Mouse (Mus musculus) intestine, postnatal 0 days (tissue): ENCODE measurements around the gene Ppp1r9b. TPM values are rescaled to one million over a fixed set of nuclear protein-coding genes. Genes with fewer than 3 reads are reported as not detected.

ENCODE experiments used
- ATAC-seq: fragments of 200-750 bp; cut with Nextera tagmentation; 2 replicates; pipeline ENCODE4 v1.8.0; 2017; ENCODE audit warnings: mild to moderate bottlenecking, moderate TSS enrichment, moderate library complexity
- H3K27ac ChIP-seq: fragments of 300-500 bp; sonication (generic); 2 replicates; pipeline ENCODE4 v1.5.1; 2014; ENCODE audit warnings: mild to moderate bottlenecking, low read depth, low read length, moderate library complexity
- H3K27me3 ChIP-seq: fragments of 300-500 bp; sonication (generic); replicated peaks from 2 replicates; pipeline ENCODE4 v1.6.1; 2014; ENCODE audit warnings: low read length, mixed read lengths; ENCODE audit not compliant: control insufficient read depth, insufficient read depth
- H3K36me3 ChIP-seq: fragments of 300-500 bp; sonication (generic); 2 replicates; pipeline ENCODE4 v1.6.1; 2014; ENCODE audit warnings: mild to moderate bottlenecking, moderate library complexity; ENCODE audit not compliant: control insufficient read depth, insufficient read depth
- H3K4me1 ChIP-seq: fragments of 300-500 bp; sonication (generic); replicated peaks from 2 replicates; pipeline ENCODE4 v1.6.1; 2014; ENCODE audit warnings: antibody characterized with exemption, low read length, mixed read lengths; ENCODE audit not compliant: control insufficient read depth, insufficient read depth
- H3K4me2 ChIP-seq: fragments of 300-500 bp; sonication (generic); replicated peaks from 2 replicates; pipeline ENCODE4 v1.6.1; 2014; ENCODE audit warnings: low read depth, mild to moderate bottlenecking, moderate library complexity
- H3K4me3 ChIP-seq: fragments of 300-500 bp; sonication (generic); 2 replicates; pipeline ENCODE4 v1.5.1; 2014; ENCODE audit warnings: low read depth, low read length
- H3K9ac ChIP-seq: fragments of 300-500 bp; sonication (generic); 2 replicates; pipeline ENCODE4 v1.6.1; 2014; ENCODE audit warnings: mild to moderate bottlenecking, low read depth, low read length
- H3K9me3 ChIP-seq: fragments of 300-500 bp; sonication (generic); 2 replicates; pipeline ENCODE4 v1.6.1; 2016; ENCODE audit warnings: mixed run types; ENCODE audit not compliant: control insufficient read depth
- CTCF ChIP-seq: sonication (generic); IDR thresholded peaks from 2 replicates; pipeline ENCODE4 v1.5.1; 2016; ENCODE audit warnings: low read depth, mild to moderate bottlenecking, control low read depth, antibody characterized with exemption, moderate library complexity
- WGBS: fragments of 180-500 bp; shearing (Covaris S2); extraction: QIAGEN DNeasy Blood & Tissue Kit; methylation state at CpG from one replicate; pipeline ENCODE4 v1.1.7; 2014; 5-methylcytosine and 5-hydroxymethylcytosine counted together
- polyA plus RNA-seq: library from polyadenylated mRNA; unstranded; fragments of >200 nt; fragmentation: Nextera tagmentation; extraction: Ambion mirVana; gene quantifications from 2 replicates; pipeline ENCODE4 v1.2.1, GENCODE M21; 2015

The Ppp1r9b gene
- polyA plus RNA-seq, 1 experiment from 2014 or later = 6.3 TPM

DNA sequence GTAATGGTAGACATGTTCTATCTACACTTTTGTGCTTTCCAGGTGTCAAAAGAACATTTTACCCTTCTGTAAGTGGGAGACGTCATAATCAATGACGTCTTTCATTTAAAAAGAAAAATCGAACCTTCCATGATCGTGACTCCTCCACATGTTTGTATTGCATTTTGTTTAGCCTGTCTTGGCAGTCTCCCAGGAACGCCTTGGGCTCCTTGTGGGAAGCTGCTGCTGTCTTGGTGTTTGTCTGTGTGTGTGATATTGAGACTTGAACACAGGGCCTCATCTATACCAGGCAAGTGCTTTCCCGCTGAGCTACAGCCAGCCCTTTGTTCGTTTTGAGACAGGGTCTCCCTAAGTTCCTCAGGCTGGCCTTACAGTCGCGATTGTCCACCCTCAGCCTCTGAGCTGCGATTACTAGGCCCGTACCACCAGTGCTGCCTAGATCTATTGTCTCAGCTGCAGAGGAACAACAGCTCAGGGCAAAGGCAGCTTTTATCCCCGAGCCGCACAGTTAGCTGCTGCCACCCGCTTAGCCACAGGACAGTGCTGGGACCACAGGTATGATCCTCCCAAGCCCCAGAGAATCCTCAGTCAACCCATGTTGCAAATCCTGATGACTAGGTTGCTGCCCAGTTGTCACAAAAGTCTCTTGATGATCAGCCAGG, 47.5 kb downstream of the Ppp1r9b start:
- ATAC-seq = no peak
- 60% methylated on average over 14 of the region's 14 CpGs for WGBS
- H3K9ac ChIP-seq = no peak overlapping the region
- no peak overlapping the region for H3K4me3 ChIP-seq
- H3K9me3 ChIP-seq = no peaks in the 10 kb centered on the region
- H3K27ac ChIP-seq = peak overlapping the region; percentile 94
- H3K27me3 ChIP-seq = no peaks in the 10 kb centered on the region
- H3K36me3 ChIP-seq = peaks cover 28% of the 10 kb centered on the region
- TF ChIP-seq CTCF = no peak
- H3K4me2 ChIP-seq = 0 out of 2 replicates have a peak overlapping the region, but pooled peaks have one; percentile 35
- peaks cover 6% of the 10 kb centered on the region for H3K4me1 ChIP-seq

DNA sequence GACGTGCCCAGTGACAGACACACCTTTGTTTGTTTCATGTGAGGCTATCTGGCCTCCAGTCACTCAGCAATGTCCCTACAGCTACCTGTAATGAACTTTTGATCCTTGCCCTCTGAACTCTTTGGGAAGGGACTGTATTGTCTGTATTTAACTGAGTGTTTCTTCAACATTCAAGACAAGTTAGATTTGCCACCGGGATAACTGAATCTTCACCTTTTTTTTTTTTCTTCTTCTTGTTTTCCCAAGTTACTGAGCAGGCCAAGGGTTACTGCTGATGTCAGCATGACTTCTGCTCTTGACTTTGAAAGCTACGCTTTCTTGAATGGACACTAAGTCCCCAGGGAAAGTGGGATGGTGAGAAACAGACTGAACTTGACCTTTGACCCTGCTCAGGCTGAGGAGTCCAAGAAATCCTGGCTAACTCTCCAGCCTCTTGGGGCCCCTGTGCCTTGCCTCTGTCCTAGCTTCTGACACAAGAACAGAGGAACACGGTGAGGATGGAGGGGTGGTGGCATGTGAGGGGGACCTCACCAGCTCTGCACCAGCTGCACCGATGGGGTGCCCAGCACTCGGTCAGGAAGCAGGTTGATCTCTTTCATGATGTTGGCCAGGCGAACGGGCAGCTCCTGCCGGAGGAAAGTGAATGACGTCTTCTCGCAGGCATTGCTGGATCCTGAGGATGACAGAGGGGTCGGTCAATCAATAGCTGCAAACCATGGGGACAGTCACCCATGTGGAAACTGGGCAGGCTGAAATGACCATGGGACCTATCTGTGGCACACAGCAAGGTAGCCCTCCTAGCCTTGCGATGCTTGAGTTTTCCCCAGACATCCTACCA, 48.2 kb downstream of the Ppp1r9b start:
- Histone ChIP-seq H3K9ac (no peak overlapping the region), H3K4me2 (peak overlapping the region; percentile 35), H3K4me1 (peaks cover 6% of the 10 kb centered on the region), H3K9me3 (no peaks in the 10 kb centered on the region), H3K27me3 (no peaks in the 10 kb centered on the region), H3K36me3 (peaks cover 28% of the 10 kb centered on the region), H3K4me3 (no peak overlapping the region), H3K27ac (peak overlapping the region; percentile 94)
- no peak for TF ChIP-seq CTCF
- ATAC-seq = 0 out of 2 replicates have a peak, but pooled peaks have one; percentile 9
- WGBS = 61% methylated on average over 13 of the region's 13 CpGs

DNA sequence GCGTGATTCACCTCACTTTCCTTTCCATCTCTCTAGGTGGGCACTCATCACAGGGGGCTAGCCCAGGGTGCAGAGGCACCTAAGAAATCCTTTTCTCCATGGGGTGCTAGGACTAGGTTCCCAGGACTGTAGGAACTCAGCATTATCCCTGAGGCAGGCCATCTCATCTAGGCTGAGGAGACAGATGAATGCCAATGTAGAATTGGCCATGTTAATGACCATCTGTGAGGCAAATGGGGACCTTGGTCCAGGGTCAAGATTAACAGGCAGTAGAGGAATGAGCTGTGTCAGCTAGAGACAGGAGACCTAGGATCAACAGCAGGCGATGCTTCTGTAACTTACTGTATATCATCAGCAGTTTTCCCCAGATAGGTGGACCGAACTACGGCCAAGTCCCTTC, 48.9 kb downstream of the Ppp1r9b start:
- Histone ChIP-seq H3K9ac (no peak overlapping the region), H3K36me3 (peaks cover 26% of the 10 kb centered on the region), H3K4me3 (peak overlapping the region; percentile 82; the same call in 1 of the 2 replicates), H3K9me3 (no peaks in the 10 kb centered on the region), H3K4me2 (peak overlapping the region; percentile 88), H3K27me3 (no peaks in the 10 kb centered on the region), H3K4me1 (peaks cover 6% of the 10 kb centered on the region), H3K27ac (peak overlapping the region; percentile 94)
- WGBS = 61% methylated on average over 4 of the region's 4 CpGs
- no peak for ATAC-seq
- no peak for TF ChIP-seq CTCF

DNA sequence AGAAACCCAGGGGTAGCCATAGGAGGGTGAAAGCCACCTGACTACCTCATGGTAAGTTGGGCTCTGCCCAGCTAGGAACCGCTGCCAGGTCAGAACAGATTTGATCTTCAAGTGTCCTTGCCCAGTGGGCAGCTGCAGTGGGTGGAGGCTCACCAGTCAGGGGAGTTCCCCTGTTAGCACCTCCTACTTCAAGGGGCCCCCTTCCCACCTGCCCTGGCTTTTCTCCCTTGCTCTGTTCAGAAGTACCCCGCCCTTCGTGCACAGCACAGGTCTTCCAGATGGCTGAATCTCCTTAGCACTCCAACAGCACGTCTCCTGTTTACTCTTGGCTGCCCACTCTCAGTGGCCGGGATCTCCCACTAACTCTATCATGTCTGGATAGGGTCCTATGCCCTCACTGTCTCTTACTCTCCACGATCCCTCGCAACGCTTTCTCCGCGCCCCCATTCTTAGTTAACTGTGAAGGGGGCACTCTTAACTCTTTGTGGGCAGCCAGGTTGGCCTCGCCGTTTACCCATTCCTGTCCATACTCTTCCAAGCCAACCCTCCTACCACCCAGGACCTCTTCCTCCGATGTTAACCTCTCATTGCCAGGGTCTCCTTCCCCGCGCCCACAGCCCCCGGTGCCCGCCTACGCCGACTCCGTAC, 49.8 kb downstream of the Ppp1r9b start:
- peak; percentile 61 for ATAC-seq
- H3K4me3 ChIP-seq = peak overlapping the region; percentile 82

DNA sequence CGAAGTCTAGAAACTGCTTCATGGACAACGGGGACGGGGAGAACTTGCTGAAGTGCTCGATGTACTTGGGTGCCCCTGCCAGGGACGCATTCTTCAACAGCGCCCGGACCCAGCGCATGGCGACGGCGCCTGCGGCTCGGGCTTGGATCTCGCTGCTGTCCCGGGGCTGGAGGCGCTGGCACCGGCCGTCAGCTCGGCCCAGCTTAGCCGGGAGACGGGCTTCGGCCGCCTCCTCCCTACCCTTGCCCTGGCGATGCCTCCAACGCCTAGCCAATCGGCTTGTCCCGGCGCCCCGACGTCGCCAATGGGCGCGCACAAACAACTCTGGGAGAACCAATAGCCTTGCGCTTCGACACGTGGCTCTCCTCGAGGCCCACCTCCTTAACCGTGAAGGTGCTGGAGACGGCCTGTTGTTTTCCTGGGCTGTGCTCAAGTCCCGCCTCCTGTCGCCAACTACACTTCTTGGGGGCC, 50.3 kb downstream of the Ppp1r9b start, which contains the start of gene Pdk2:
Gene Pdk2 (minus strand): TSS at position 216 of the 471 bp plus-strand sequence.
- peak; percentile 88 for ATAC-seq
- peak within 1 kb of the TSS; percentile 85 for H3K9ac ChIP-seq
- peaks cover 28% of the 10 kb centered on the region for H3K36me3 ChIP-seq
- peaks cover 6% of the 10 kb centered on the region for H3K4me1 ChIP-seq
- no peaks in the 10 kb centered on the region for H3K9me3 ChIP-seq
- under 1% methylated on average over 41 of the region's 41 CpGs for WGBS
- no peaks in the 10 kb centered on the region for H3K27me3 ChIP-seq
- peak within 1 kb of the TSS; percentile 82 for H3K4me3 ChIP-seq
- TF ChIP-seq CTCF = no peak
- peak within 1 kb of the TSS; percentile 94 for H3K27ac ChIP-seq
- H3K4me2 ChIP-seq = peak within 1 kb of the TSS; percentile 88

More for the DNA sequence above, 49.8 kb downstream of the Ppp1r9b start:
- under 1% methylated on average over 20 of the region's 20 CpGs for WGBS
- Histone ChIP-seq H3K27ac (peak overlapping the region; percentile 94), H3K4me2 (peak overlapping the region; percentile 88), H3K9ac (peak overlapping the region; percentile 85), H3K36me3 (peaks cover 28% of the 10 kb centered on the region), H3K27me3 (no peaks in the 10 kb centered on the region), H3K9me3 (no peaks in the 10 kb centered on the region), H3K4me1 (peaks cover 6% of the 10 kb centered on the region)
- TF ChIP-seq CTCF = no peak

DNA sequence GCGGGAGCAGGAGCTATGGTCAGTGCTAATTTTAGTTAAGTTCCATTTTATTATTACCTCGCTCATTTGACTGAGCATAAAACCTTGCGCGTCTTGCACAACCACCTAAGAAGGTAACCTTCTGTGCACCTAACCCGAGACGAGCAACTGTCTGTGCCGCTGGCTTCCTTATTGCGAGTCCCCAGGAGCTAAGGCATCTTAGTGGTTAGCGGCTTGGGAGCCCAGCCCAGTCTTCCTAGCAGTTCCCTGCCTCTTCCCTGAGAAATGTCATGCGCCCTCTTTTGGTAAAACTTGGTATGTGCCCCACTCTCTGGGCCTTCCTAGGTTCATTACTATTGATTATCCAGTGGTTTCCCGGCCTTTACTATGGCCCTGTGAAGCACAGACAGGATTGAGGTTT, 51.3 kb downstream of the Ppp1r9b start:
- peaks cover 27% of the 10 kb centered on the region for H3K36me3 ChIP-seq
- H3K4me3 ChIP-seq = peak overlapping the region; percentile 82
- peak overlapping the region; percentile 88 for H3K4me2 ChIP-seq
- peak; percentile 63 for ATAC-seq
- H3K4me1 ChIP-seq = peaks cover 6% of the 10 kb centered on the region
- peak; percentile 88 for TF ChIP-seq CTCF
- peak overlapping the region; percentile 26; the same call in 1 of the 2 replicates for H3K9ac ChIP-seq
- no peaks in the 10 kb centered on the region for H3K9me3 ChIP-seq
- peak overlapping the region; percentile 76 for H3K27ac ChIP-seq
- H3K27me3 ChIP-seq = no peaks in the 10 kb centered on the region
- under 1% methylated on average over 11 of the region's 11 CpGs for WGBS
